Mouse (Mus musculus) kidney, adult 11 months (tissue): ENCODE data around the gene Prl3d3.
"Not testable (repeated sequence)": the region's sequence is repeated elsewhere in the genome, so short reads cannot be mapped to it uniquely, and the experiment has no call there.

Experiments
- DNase-seq: peaks from one replicate; pipeline ENCODE4 v3.0.0; 2022

The Prl3d3 gene

GRCm38 (mm10) chr13:27156490-27156889 lies at the start of gene Prl3d3:
Gene Prl3d3 (plus strand): TSS chr13:27156790.
- DNase-seq, result not testable (repeated sequence)

- not testable (repeated sequence) for DNase-seq
Measured at GRCm38 (mm10) chr13:27121398-27121797, 35.2 kb upstream of the Prl3d3 start, which contains the start of gene Prl3d2. Gene Prl3d2 (plus strand): TSS chr13:27121698.

- DNase-seq, result no peak
Measured at GRCm38 (mm10) chr13:27148264-27148663, 8.3 kb upstream of the Prl3d3 start.

- DNase-seq, result no peak
Measured at GRCm38 (mm10) chr13:27196359-27196758, 39.8 kb downstream of the Prl3d3 start, which contains the start of gene Prl3c1. Gene Prl3c1 (plus strand): TSS chr13:27196659.
